Mouse (Mus musculus): ENCODE data around the gene Pdgfd. TPM values are rescaled to one million over a fixed set of nuclear protein-coding genes. Genes with fewer than 3 reads are reported as not detected.

Pdgfd gene
- polyA plus RNA-seq (2012; rRNA removed) (5.7 and 6.5 TPM in 2 replicates), polyA plus RNA-seq (2014; fragmentation: Nextera tagmentation; extraction: Ambion mirVana) (9.1 and 10.9 TPM in 2 replicates)

DNA sequence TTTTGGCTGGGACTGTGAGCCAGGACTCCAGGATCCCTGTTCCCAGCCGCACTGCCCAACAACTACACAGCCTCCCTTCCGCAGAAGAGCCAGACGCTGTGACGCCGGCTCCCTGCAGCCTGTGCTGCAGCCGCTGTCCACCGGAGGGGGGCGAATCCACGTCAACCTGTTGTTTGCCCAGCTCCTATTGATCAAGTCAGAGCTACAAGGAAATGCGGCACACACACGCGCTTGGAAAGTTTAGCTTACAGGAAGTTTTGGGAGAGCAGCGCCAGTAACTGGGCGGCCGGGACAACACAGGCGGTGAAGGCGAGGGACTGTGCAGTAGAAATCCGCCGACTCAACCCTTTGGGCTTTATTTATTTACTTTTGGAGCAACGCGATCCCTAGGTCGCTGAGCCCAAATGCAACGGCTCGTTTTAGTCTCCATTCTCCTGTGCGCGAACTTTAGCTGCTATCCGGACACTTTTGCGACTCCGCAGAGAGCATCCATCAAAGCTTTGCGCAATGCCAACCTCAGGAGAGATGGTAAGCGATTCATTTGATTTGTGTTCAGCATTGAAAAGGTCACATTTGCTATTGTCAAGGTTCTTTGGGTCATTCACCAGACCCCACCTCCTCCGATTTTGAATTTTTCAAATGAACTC, at the start of gene Pdgfd:
Pdgfd (plus strand) TSS at position 194 of the 647 bp plus-strand sequence.
- ATAC-seq (ENCODE audit: low FRiP score, low read depth) (peak; percentile 88), DNase-seq (ENCODE audit: low spot score) (peak; percentile 72)
- Histone ChIP-seq H3K9ac (ENCODE audit: low read depth, low read length, severe bottlenecking) (peak within 1 kb of the TSS; percentile 58), H3K36me3 (ENCODE audit: control insufficient read depth, insufficient read depth, low read length) (no peaks in the 10 kb centered on the region), H3K27ac (replicated peaks; ENCODE audit: low read depth, low read length) (no peak within 1 kb of the TSS), H3K4me1 (ENCODE audit: control insufficient read depth, insufficient read depth, low read length) (peaks cover 9% of the 10 kb centered on the region), H3K9me3 (ENCODE audit: control insufficient read depth, low read length) (no peaks in the 10 kb centered on the region), H3K4me3 (replicated peaks; ENCODE audit: low read length) (peak within 1 kb of the TSS; percentile 48), H3K27me3 (ENCODE audit: control insufficient read depth, insufficient read depth, low read length) (no peaks in the 10 kb centered on the region), H3K4me2 (replicated peaks; ENCODE audit: low read depth, low read length, severe bottlenecking) (peak within 1 kb of the TSS; percentile 58)
- WGBS: 6% methylated on average over 32 of the region's 32 CpGs
- 0 out of 2 replicates have a peak, but pooled peaks have one; percentile 20 for TF ChIP-seq POLR2A (IDR thresholded peaks at IDR 0.05; ENCODE audit: borderline replicate concordance, extremely low read depth, insufficient read depth, insufficient read length)

DNA sequence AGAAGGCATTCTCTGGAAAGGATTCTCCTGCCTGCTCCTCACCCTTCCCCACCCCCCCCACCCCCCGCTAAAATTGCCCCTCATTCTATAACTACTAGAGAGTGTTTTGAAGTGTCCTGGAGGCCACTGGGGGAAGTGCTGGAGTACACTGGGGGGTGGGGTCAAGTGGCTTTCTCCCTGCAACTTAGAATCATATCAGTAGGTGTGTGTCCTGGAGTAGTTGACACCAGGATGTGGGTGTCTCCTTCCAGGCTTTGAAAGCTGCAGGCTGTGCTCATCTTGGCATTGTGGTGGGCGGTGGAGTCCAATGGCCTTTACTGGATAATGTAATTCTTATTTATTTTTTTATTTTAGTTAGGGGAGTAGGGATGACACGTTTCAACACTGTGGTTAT, 651 bp downstream of the Pdgfd start:
- Histone ChIP-seq H3K27me3 (ENCODE audit: control insufficient read depth, insufficient read depth, low read length) (no peaks in the 10 kb centered on the region), H3K36me3 (ENCODE audit: control insufficient read depth, insufficient read depth, low read length) (no peaks in the 10 kb centered on the region), H3K9ac (ENCODE audit: low read depth, low read length, severe bottlenecking) (peak overlapping the region; percentile 58), H3K4me1 (ENCODE audit: control insufficient read depth, insufficient read depth, low read length) (peaks cover 9% of the 10 kb centered on the region), H3K4me3 (replicated peaks; ENCODE audit: low read length) (peak overlapping the region; percentile 48), H3K27ac (replicated peaks; ENCODE audit: low read depth, low read length) (no peak overlapping the region), H3K4me2 (replicated peaks; ENCODE audit: low read depth, low read length, severe bottlenecking) (peak overlapping the region; percentile 58), H3K9me3 (ENCODE audit: control insufficient read depth, low read length) (no peaks in the 10 kb centered on the region)
- 44% methylated on average over 3 of the region's 3 CpGs for whole genome bisulfite sequencing
- ATAC-seq (ENCODE audit: low FRiP score, low read depth) (no peak), DNase-seq (ENCODE audit: low spot score) (no peak)
- no peak for TF ChIP-seq POLR2A (IDR thresholded peaks at IDR 0.05; ENCODE audit: borderline replicate concordance, extremely low read depth, insufficient read depth, insufficient read length)

DNA sequence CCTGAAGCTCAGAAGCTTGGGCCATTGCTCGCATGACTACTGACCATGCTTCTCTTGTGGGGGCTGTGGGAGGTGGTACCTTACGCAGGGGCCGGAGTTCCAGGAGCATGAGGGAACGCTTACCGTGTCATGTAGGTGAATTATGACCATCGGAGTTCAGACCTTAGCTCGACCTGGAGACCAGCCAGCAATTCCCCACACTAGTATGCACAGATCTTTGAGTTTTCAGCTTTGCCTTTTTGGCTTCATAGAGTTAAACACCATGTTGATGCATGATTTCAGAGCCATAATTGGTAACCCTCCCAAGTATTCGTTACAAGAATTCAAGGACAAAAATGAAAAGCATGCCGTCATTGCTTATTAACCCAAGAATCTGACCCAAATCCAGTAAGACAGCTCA, 2.6 kb downstream of the Pdgfd start:
- Histone ChIP-seq H3K9ac (ENCODE audit: low read depth, low read length, severe bottlenecking) (no peak overlapping the region), H3K9me3 (ENCODE audit: control insufficient read depth, low read length) (no peaks in the 10 kb centered on the region), H3K27me3 (ENCODE audit: control insufficient read depth, insufficient read depth, low read length) (no peaks in the 10 kb centered on the region), H3K4me1 (ENCODE audit: control insufficient read depth, insufficient read depth, low read length) (peaks cover 9% of the 10 kb centered on the region), H3K27ac (replicated peaks; ENCODE audit: low read depth, low read length) (no peak overlapping the region), H3K4me2 (replicated peaks; ENCODE audit: low read depth, low read length, severe bottlenecking) (no peak overlapping the region), H3K36me3 (ENCODE audit: control insufficient read depth, insufficient read depth, low read length) (no peaks in the 10 kb centered on the region), H3K4me3 (replicated peaks; ENCODE audit: low read length) (no peak overlapping the region)
- ATAC-seq (ENCODE audit: low FRiP score, low read depth): no peak
- peak; percentile 31 for DNase-seq (ENCODE audit: low spot score)
- 52% methylated on average over 9 of the region's 9 CpGs for WGBS
- no peak for TF ChIP-seq POLR2A (IDR thresholded peaks at IDR 0.05; ENCODE audit: borderline replicate concordance, extremely low read depth, insufficient read depth, insufficient read length)

GRCm38 (mm10) chr9:6173276-6173675, 4.9 kb downstream of the Pdgfd start:
- Histone ChIP-seq H3K27me3 (ENCODE audit: control insufficient read depth, insufficient read depth, low read length) (no peaks in the 10 kb centered on the region), H3K4me1 (ENCODE audit: control insufficient read depth, insufficient read depth, low read length) (peaks cover 9% of the 10 kb centered on the region), H3K36me3 (ENCODE audit: control insufficient read depth, insufficient read depth, low read length) (no peaks in the 10 kb centered on the region), H3K9ac (ENCODE audit: low read depth, low read length, severe bottlenecking) (no peak overlapping the region), H3K4me3 (replicated peaks; ENCODE audit: low read length) (no peak overlapping the region), H3K9me3 (ENCODE audit: control insufficient read depth, low read length) (no peaks in the 10 kb centered on the region), H3K4me2 (replicated peaks; ENCODE audit: low read depth, low read length, severe bottlenecking) (no peak overlapping the region), H3K27ac (replicated peaks; ENCODE audit: low read depth, low read length) (no peak overlapping the region)
- ATAC-seq (ENCODE audit: low FRiP score, low read depth): no peak
- no peak for DNase-seq (ENCODE audit: low spot score)
- no peak for TF ChIP-seq POLR2A (IDR thresholded peaks at IDR 0.05; ENCODE audit: borderline replicate concordance, extremely low read depth, insufficient read depth, insufficient read length)
- WGBS: 82% methylated on average over 1 of the region's 1 CpGs

DNA sequence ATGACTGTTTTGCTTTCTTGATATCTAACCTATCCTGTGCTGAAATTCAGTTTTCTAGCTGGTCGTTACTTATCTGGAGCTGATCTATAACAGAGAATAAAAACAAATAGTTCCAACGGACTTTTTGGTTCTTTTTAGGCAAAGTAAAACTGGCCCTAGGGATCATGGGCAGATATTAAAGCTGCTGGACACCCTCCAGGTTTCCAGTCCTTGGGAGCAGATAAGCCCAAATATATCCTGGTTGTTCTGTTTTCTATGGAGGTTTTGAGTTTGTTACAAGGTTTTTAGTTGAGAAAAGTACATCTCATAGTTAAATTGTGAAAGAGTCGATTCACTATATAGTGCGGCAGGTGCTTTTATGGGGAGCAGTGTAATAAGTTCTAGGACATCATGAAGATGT, 7.3 kb downstream of the Pdgfd start:
- 81% methylated on average over 4 of the region's 4 CpGs for WGBS
- no peaks in the 10 kb centered on the region for H3K4me1 ChIP-seq (ENCODE audit: control insufficient read depth, insufficient read depth, low read length)
- ATAC-seq (ENCODE audit: low FRiP score, low read depth) (no peak), DNase-seq (ENCODE audit: low spot score) (no peak)
- no peak overlapping the region for H3K27ac ChIP-seq (replicated peaks; ENCODE audit: low read depth, low read length)
- no peaks in the 10 kb centered on the region for H3K9me3 ChIP-seq (ENCODE audit: control insufficient read depth, low read length)
- H3K27me3 ChIP-seq (ENCODE audit: control insufficient read depth, insufficient read depth, low read length): no peaks in the 10 kb centered on the region
- TF ChIP-seq POLR2A (IDR thresholded peaks at IDR 0.05; ENCODE audit: borderline replicate concordance, extremely low read depth, insufficient read depth, insufficient read length): no peak
- H3K4me2 ChIP-seq (replicated peaks; ENCODE audit: low read depth, low read length, severe bottlenecking): no peak overlapping the region
- no peak overlapping the region for H3K9ac ChIP-seq (ENCODE audit: low read depth, low read length, severe bottlenecking)
- H3K4me3 ChIP-seq (replicated peaks; ENCODE audit: low read length): no peak overlapping the region
- no peaks in the 10 kb centered on the region for H3K36me3 ChIP-seq (ENCODE audit: control insufficient read depth, insufficient read depth, low read length)

Measured in limb, embryonic 14.5 days (tissue).